Mouse (Mus musculus) cerebellum, adult 2 months (tissue): ENCODE measurements around the gene Apoe. TPM values are rescaled to one million over a fixed set of nuclear protein-coding genes. Genes with fewer than 3 reads are reported as not detected.

Experiments
- DNase-seq, 2 experiments: peaks; one replicate each; pipeline ENCODE4 v3.0.0; 2021
- H3K27ac ChIP-seq: fragments of 200-500 bp; 2 replicates; pipeline ENCODE4 v1.5.1; 2012; ENCODE audit warnings: low read length, control low read depth, inconsistent platforms; ENCODE audit not compliant: insufficient read depth
- H3K27me3 ChIP-seq: fragments of 200-500 bp; 2 replicates; pipeline ENCODE4 v1.6.1; 2012; ENCODE audit warnings: inconsistent platforms, mild to moderate bottlenecking, low read length, moderate library complexity; ENCODE audit not compliant: control insufficient read depth, insufficient read depth
- H3K4me1 ChIP-seq: fragments of 200-500 bp; 2 replicates; pipeline ENCODE4 v1.6.1; 2011; ENCODE audit warnings: low read length; ENCODE audit not compliant: control insufficient read depth, insufficient read depth
- H3K4me3 ChIP-seq: fragments of 200-500 bp; replicated peaks from 2 replicates; pipeline ENCODE3; 2011; ENCODE audit warnings: mild to moderate bottlenecking, low read depth, low read length, control low read depth; ENCODE audit not compliant: insufficient read depth
- CTCF ChIP-seq: fragments of 200-500 bp; IDR thresholded peaks from 2 replicates; pipeline ENCODE4 v1.5.1; 2011; ENCODE audit warnings: low read depth, mild to moderate bottlenecking, control low read depth, low read length, moderate library complexity, borderline replicate concordance; ENCODE audit not compliant: insufficient read depth
- POLR2A ChIP-seq: fragments of 200-500 bp; IDR thresholded peaks from 2 replicates; pipeline ENCODE4 v1.6.1; 2011; ENCODE audit warnings: low read length, control low read depth, borderline replicate concordance; ENCODE audit not compliant: insufficient read depth
- WGBS: fragments of 180-500 bp; shearing (Covaris S2); methylation state at CpG from one replicate; pipeline ENCODE4 v1.1.7; 2018; 5-methylcytosine and 5-hydroxymethylcytosine counted together
- polyA plus RNA-seq: library from polyadenylated mRNA; depleted of rRNA; stranded (reverse); fragments of >200 nt; gene quantifications from 2 replicates; pipeline ENCODE4 v1.2.3, GENCODE M21; 2012

Gene Apoe
- polyA plus RNA-seq, 1 experiment, result 2,936 TPM

GRCm38 (mm10) chr7:19742468-19742867, 43.5 kb upstream of the Apoe start:
- 49% methylated on average over 5 of the region's 5 CpGs for WGBS

DNA sequence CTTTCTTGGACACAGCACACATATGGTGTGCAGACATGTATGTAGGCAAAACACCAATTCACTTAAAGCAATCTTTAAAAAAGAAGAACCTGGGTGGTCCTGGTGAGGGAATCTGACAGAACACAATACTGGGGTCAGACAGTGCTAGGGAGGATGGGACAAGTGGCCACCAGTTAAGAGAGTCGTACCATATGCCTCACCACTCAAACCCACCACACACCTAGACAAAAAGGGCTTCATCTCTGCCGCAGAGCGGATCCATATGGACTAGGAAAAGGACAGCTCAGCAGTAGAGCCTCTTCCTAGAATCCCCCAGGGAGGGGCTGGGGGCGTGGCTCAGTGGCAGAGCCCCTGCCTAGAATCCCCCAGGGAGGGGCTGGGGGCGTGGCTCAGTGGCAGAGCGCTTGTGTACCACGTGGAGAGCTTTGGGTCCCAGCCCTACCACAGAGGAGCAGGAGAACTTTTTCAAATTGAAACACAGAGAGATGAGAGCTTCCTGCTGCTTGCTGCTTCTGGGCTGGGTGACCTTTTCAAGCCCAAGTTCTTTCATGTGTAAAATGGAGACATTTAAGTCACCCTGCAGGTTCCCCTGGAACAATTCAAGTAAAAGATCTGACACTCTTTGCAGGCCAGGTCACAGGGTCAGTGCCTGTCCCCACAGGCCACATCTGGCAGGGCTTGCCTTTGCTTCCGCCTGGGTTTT, 42.5 kb upstream of the Apoe start:
- DNase-seq, result no peak
- Histone ChIP-seq H3K27me3 (no peaks in the 10 kb centered on the region), H3K4me1 (no peaks in the 10 kb centered on the region), H3K4me3 (no peak overlapping the region), H3K27ac (no peak overlapping the region)
- 16% methylated on average over 8 of the region's 8 CpGs for WGBS
- TF ChIP-seq POLR2A (no peak), CTCF (no peak)

More at GRCm38 (mm10) chr7:19742468-19742867, 43.5 kb upstream of the Apoe start:
- Histone ChIP-seq H3K27ac (no peak overlapping the region), H3K4me3 (no peak overlapping the region), H3K27me3 (no peaks in the 10 kb centered on the region), H3K4me1 (no peaks in the 10 kb centered on the region)
- no peak for TF ChIP-seq POLR2A
- no peak for TF ChIP-seq CTCF
- no peak for DNase-seq

- no peak for DNase-seq
- 90% methylated on average over 11 of the region's 11 CpGs for WGBS
- TF ChIP-seq CTCF, result no peak
- no peak for TF ChIP-seq POLR2A
- H3K4me1 ChIP-seq, result no peaks in the 10 kb centered on the region
- no peaks in the 10 kb centered on the region for H3K27me3 ChIP-seq
- H3K27ac ChIP-seq, result no peak overlapping the region
- no peak overlapping the region for H3K4me3 ChIP-seq
Observed at GRCm38 (mm10) chr7:19740269-19740668, 41.3 kb upstream of the Apoe start.

GRCm38 (mm10) chr7:19738771-19739170, 39.8 kb upstream of the Apoe start:
- Histone ChIP-seq H3K27me3 (no peaks in the 10 kb centered on the region), H3K27ac (no peak overlapping the region), H3K4me1 (no peaks in the 10 kb centered on the region), H3K4me3 (no peak overlapping the region)
- WGBS, result 90% methylated on average over 3 of the region's 3 CpGs
- no peak for DNase-seq
- TF ChIP-seq POLR2A (no peak), CTCF (no peak)

DNA sequence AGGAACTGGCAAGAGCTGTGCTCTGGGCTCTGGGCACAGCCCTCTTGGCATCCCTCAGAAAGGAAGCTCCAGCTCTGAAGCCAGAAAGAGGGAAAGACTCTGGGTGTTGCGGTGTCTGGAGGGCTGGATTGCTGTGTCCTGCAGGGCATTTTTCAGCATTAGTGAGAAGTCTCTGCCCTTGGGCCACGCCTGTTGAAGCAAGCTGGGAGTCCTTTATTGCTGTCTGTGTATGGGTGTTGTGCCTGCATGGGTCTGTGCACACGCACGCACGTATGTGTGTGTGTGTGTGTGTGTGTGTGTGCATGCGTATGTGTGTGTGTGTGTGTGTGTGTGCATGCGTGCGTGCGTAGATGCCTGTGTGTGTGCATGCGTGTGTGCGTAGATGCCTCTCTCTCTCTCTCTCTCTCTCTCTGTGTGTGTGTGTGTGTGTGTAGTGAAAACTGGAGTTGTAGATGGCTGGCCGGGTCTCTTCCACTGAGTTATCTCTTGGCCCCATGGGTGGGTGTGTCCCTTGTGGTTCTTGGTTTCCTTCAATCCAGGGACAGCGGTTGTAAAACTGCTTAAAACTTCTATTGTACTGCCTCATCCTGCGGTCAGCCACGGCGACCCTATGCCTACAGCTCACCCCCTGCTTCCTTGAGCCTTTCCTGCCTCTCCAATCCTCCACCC, 37.5 kb upstream of the Apoe start:
- H3K27me3 ChIP-seq, result no peaks in the 10 kb centered on the region
- DNase-seq, result no peak
- H3K4me1 ChIP-seq, result no peaks in the 10 kb centered on the region
- WGBS, result 91% methylated on average over 16 of the region's 16 CpGs
- no peak overlapping the region for H3K27ac ChIP-seq
- TF ChIP-seq POLR2A (no peak), CTCF (no peak)
- no peak overlapping the region for H3K4me3 ChIP-seq

- no peak for DNase-seq
- 87% methylated on average over 10 of the region's 10 CpGs for WGBS
- Histone ChIP-seq H3K27me3 (no peaks in the 10 kb centered on the region), H3K4me1 (no peaks in the 10 kb centered on the region; the same call in 1 of the 2 replicates), H3K27ac (no peak overlapping the region), H3K4me3 (no peak overlapping the region)
- TF ChIP-seq POLR2A (no peak), CTCF (no peak)
Observed at GRCm38 (mm10) chr7:19734178-19734666, 35.2 kb upstream of the Apoe start.

GRCm38 (mm10) chr7:19726541-19726940, 27.6 kb upstream of the Apoe start:
- no peaks in the 10 kb centered on the region for H3K27me3 ChIP-seq
- no peak overlapping the region for H3K4me3 ChIP-seq
- TF ChIP-seq POLR2A (no peak), CTCF (no peak)
- WGBS, result 91% methylated on average over 4 of the region's 4 CpGs
- H3K27ac ChIP-seq, result no peak overlapping the region
- no peaks in the 10 kb centered on the region; the same call in 1 of the 2 replicates for H3K4me1 ChIP-seq
- DNase-seq, result no peak

GRCm38 (mm10) chr7:19724167-19724566, 25.2 kb upstream of the Apoe start:
- no peak for TF ChIP-seq CTCF
- no peak for TF ChIP-seq POLR2A
- no peaks in the 10 kb centered on the region for H3K4me1 ChIP-seq

More at GRCm38 (mm10) chr7:19724167-19724566, 25.2 kb upstream of the Apoe start:
- no peak overlapping the region for H3K4me3 ChIP-seq
- H3K27me3 ChIP-seq, result no peaks in the 10 kb centered on the region
- H3K27ac ChIP-seq, result no peak overlapping the region
- 93% methylated on average over 12 of the region's 12 CpGs for WGBS
- DNase-seq, result no peak
